Mouse (Mus musculus) midbrain, postnatal 0 days (tissue): Measurements from ENCODE around the gene Gm44790. TPM values are rescaled to one million over a fixed set of nuclear protein-coding genes. Genes with fewer than 3 reads are reported as not detected.

Experiments
- ATAC-seq: fragments of 200-750 bp; cut with Nextera tagmentation; 2 replicates; pipeline ENCODE4 v1.8.0; 2017; ENCODE audit warnings: moderate number of reproducible peaks, mild to moderate bottlenecking, moderate TSS enrichment, moderate library complexity; ENCODE audit not compliant: low FRiP score
- DNase-seq: peaks from one replicate; pipeline ENCODE4 v3.0.0-alpha.2; 2015; ENCODE audit warnings: low spot score
- H3K27ac ChIP-seq: fragments of 300-500 bp; sonication (generic); 2 replicates; pipeline ENCODE4 v1.5.1; 2014; ENCODE audit warnings: low read depth, mild to moderate bottlenecking, low read length, mixed read lengths
- H3K27me3 ChIP-seq: fragments of 300-500 bp; sonication (generic); 2 replicates; pipeline ENCODE4 v1.6.1; 2014; ENCODE audit warnings: low read length, control low read depth, mixed read lengths; ENCODE audit not compliant: insufficient read depth
- H3K36me3 ChIP-seq: fragments of 300-500 bp; sonication (generic); 2 replicates; pipeline ENCODE4 v1.6.1; 2014; ENCODE audit warnings: low read length, control low read depth, mixed read lengths; ENCODE audit not compliant: insufficient read depth
- H3K4me1 ChIP-seq: fragments of 300-500 bp; sonication (generic); 2 replicates; pipeline ENCODE4 v1.6.1; 2014; ENCODE audit warnings: mild to moderate bottlenecking, control low read depth, antibody characterized with exemption, low read length, mixed read lengths; ENCODE audit not compliant: insufficient read depth
- H3K4me2 ChIP-seq: fragments of 300-500 bp; sonication (generic); 2 replicates; pipeline ENCODE4 v1.6.1; 2014; ENCODE audit warnings: low read depth, mild to moderate bottlenecking, low read length, mixed read lengths; ENCODE audit not compliant: poor library complexity, severe bottlenecking
- H3K4me3 ChIP-seq: fragments of 300-500 bp; sonication (generic); 2 replicates; pipeline ENCODE4 v1.5.1; 2014; ENCODE audit warnings: low read depth, mild to moderate bottlenecking, low read length, moderate library complexity
- H3K9ac ChIP-seq: fragments of 300-500 bp; sonication (generic); replicated peaks from 2 replicates; pipeline ENCODE4 v1.6.1; 2014; ENCODE audit warnings: mild to moderate bottlenecking, low read length, moderate library complexity, mixed read lengths; ENCODE audit not compliant: poor library complexity, severe bottlenecking
- H3K9me3 ChIP-seq: fragments of 300-500 bp; sonication (generic); 2 replicates; pipeline ENCODE4 v1.6.1; 2016; ENCODE audit warnings: low read length, control low read depth
- CTCF ChIP-seq: IDR thresholded peaks from 2 replicates; pipeline ENCODE4 v1.5.1; 2016; ENCODE audit warnings: antibody characterized with exemption, mild to moderate bottlenecking
- WGBS: fragments of 180-500 bp; shearing (Covaris S2); extraction: QIAGEN DNeasy Blood & Tissue Kit; methylation state at CpG from one replicate; pipeline ENCODE4 v1.1.7; 2014; 5-methylcytosine and 5-hydroxymethylcytosine counted together
- polyA plus RNA-seq: library from polyadenylated mRNA; unstranded; fragments of >200 nt; fragmentation: Nextera tagmentation; extraction: Ambion mirVana; gene quantifications from 2 replicates; pipeline ENCODE4 v1.2.1, GENCODE M21; 2015
- total RNA-seq: library from RNA; depleted of rRNA; stranded (reverse); fragments of >200 nt; gene quantifications from 2 replicates; pipeline ENCODE4 v1.2.3, GENCODE M21; 2014

Gene Gm44790
- total and polyA plus RNA-seq, 2 experiments from 2014 or later, result 1.8 to 6.0 TPM

GRCm38 (mm10) chr6:86473077-86473476 is 46.6 kb downstream of the Gm44790 start:
- peak overlapping the region; percentile 58 for H3K4me2 ChIP-seq
- 65% methylated on average over 7 of the region's 7 CpGs for WGBS
- peak overlapping the region; percentile 46 for H3K9ac ChIP-seq
- peak overlapping the region; percentile 34; the same call in 1 of the 2 replicates for H3K4me3 ChIP-seq
- no peaks in the 10 kb centered on the region for H3K9me3 ChIP-seq
- H3K36me3 ChIP-seq, result peaks cover 6% of the 10 kb centered on the region; the same call in 1 of the 2 replicates
- no peaks in the 10 kb centered on the region for H3K27me3 ChIP-seq
- DNase-seq (no peak), ATAC-seq (no peak)
- peaks cover 9% of the 10 kb centered on the region; the same call in 1 of the 2 replicates for H3K4me1 ChIP-seq
- peak overlapping the region; percentile 93 for H3K27ac ChIP-seq
- peak; percentile 1; the same call in 1 of the 2 replicates for TF ChIP-seq CTCF

- no peak overlapping the region for H3K4me3 ChIP-seq
- DNase-seq (no peak), ATAC-seq (no peak)
- peaks cover 6% of the 10 kb centered on the region; the same call in 1 of the 2 replicates for H3K36me3 ChIP-seq
- no peak overlapping the region for H3K4me2 ChIP-seq
- H3K9ac ChIP-seq, result no peak overlapping the region
- no peaks in the 10 kb centered on the region for H3K27me3 ChIP-seq
- H3K27ac ChIP-seq, result no peak overlapping the region
- H3K9me3 ChIP-seq, result no peaks in the 10 kb centered on the region
- 98% methylated on average over 5 of the region's 5 CpGs for WGBS
- TF ChIP-seq CTCF, result no peak
- H3K4me1 ChIP-seq, result peaks cover 9% of the 10 kb centered on the region; the same call in 1 of the 2 replicates
These were observed 47.6 kb downstream of the Gm44790 start for GRCm38 (mm10) chr6:86474072-86474471.

GRCm38 (mm10) chr6:86474646-86475181 is 48.3 kb downstream of the Gm44790 start:
- Histone ChIP-seq H3K9ac (no peak overlapping the region), H3K4me2 (no peak overlapping the region), H3K9me3 (no peaks in the 10 kb centered on the region), H3K27ac (no peak overlapping the region), H3K4me3 (no peak overlapping the region), H3K4me1 (peaks cover 9% of the 10 kb centered on the region; the same call in 1 of the 2 replicates), H3K27me3 (no peaks in the 10 kb centered on the region), H3K36me3 (0 out of 2 replicates have a peak, but pooled peaks cover 3% of the 10 kb centered on the region)
- no peak for TF ChIP-seq CTCF
- DNase-seq (no peak), ATAC-seq (no peak)

GRCm38 (mm10) chr6:86475462-86476167 is 49.2 kb downstream of the Gm44790 start:
- Histone ChIP-seq H3K4me1 (peaks cover 9% of the 10 kb centered on the region; the same call in 1 of the 2 replicates), H3K9me3 (no peaks in the 10 kb centered on the region), H3K4me2 (no peak overlapping the region), H3K27me3 (no peaks in the 10 kb centered on the region), H3K9ac (no peak overlapping the region), H3K36me3 (no peaks in the 10 kb centered on the region), H3K27ac (no peak overlapping the region), H3K4me3 (no peak overlapping the region)
- DNase-seq (no peak), ATAC-seq (no peak)
- no peak for TF ChIP-seq CTCF
- 85% methylated on average over 9 of the region's 9 CpGs for WGBS

- ATAC-seq (no peak), DNase-seq (no peak)
- no peak overlapping the region for H3K4me3 ChIP-seq
- no peak overlapping the region for H3K27ac ChIP-seq
- no peak overlapping the region for H3K4me2 ChIP-seq
- TF ChIP-seq CTCF, result no peak
- 83% methylated on average over 5 of the region's 5 CpGs for WGBS
- no peak overlapping the region for H3K9ac ChIP-seq
- H3K4me1 ChIP-seq, result peaks cover 6% of the 10 kb centered on the region; the same call in 1 of the 2 replicates
- H3K36me3 ChIP-seq, result no peaks in the 10 kb centered on the region
- H3K27me3 ChIP-seq, result no peaks in the 10 kb centered on the region
- H3K9me3 ChIP-seq, result no peaks in the 10 kb centered on the region
These were observed 50.5 kb downstream of the Gm44790 start for GRCm38 (mm10) chr6:86476931-86477330.

DNA sequence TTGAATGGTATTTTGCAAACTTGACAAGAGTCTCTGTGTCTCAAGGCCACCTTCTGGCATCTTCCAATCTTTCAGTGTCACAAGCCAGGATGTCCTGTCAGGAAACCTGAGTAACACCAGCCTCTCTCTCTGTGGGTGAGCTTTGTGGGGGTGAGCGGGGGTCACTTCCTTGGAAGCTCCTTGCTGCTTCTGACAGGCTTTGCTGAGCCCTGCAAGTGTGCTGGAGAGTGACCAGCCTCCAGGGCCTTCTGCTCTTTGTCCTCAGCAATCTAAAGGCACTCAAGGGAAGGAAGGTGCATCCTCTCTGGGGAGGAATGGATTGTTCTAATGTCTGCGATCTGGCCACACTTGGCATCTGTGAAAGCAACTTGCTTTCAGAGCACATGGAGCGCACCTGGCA is 52.9 kb downstream of the Gm44790 start:
- Histone ChIP-seq H3K27me3 (no peaks in the 10 kb centered on the region), H3K4me2 (no peak overlapping the region), H3K4me3 (no peak overlapping the region), H3K9ac (no peak overlapping the region), H3K9me3 (no peaks in the 10 kb centered on the region), H3K4me1 (no peaks in the 10 kb centered on the region), H3K27ac (no peak overlapping the region), H3K36me3 (no peaks in the 10 kb centered on the region)
- WGBS, result 64% methylated on average over 3 of the region's 3 CpGs
- DNase-seq, result no peak
- no peak for ATAC-seq
- no peak for TF ChIP-seq CTCF
